Mouse (Mus musculus) mouse embryonic stem cell (cell line): Measurements from ENCODE around the gene Pfdn6.

ENCODE experiments used
- in situ Hi-C, 2 experiments: fragments of 300-500 bp; cut with MboI; formaldehyde crosslinking; loops; 1 replicate in 1 of 2; 3 replicates in 1 of 2; pipeline ENCODE4 v1.14.3; 2019 to 2020; ENCODE audit warnings: low sequenced_read_pairs in 2 of 2, low pct_unique_long_range_greater_than_20kb in 1 of 2, mixed read lengths in 1 of 2; ENCODE audit not compliant: unreplicated experiment in 1 of 2

Gene Pfdn6

DNA sequence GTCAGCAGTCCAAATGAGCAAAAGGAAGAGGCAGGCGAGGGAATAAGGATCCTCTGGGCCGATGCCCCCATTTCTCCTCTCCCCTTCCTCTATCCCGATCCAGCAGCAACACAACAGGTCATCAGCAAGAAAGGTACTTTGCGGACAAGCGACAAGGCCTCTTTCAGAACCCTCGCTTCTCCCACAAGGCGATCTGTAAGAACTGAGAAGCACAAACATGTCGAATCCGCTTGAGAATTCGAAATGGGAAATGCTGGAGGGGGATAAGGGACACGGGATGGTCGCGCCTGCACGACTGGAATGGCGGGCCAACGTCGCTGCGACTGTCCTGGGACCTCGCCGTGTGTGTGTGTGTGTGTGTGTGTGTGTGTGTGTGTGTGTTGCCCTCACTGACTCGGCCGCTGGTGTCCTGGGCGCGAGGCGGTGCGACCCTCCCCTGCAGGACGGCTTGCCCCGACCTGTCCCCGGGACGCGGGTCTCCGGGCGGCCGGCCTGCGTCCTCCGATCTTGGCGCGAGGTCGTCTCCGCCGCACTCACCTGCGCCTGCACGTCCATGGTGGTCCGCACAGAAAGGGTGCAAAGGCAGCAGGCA lies 50.1 kb downstream of the Pfdn6 start:
- in situ Hi-C loops: loop anchor here in 1 of 2 experiments (5.0 kb wide), 1 partner anchor 42 kb away; no protein-coding TSS in a partner anchor
